Mouse (Mus musculus) neural tube, embryonic 12.5 days (tissue): ENCODE measurements at regions not wholly inside any gene's neighbourhood (a gene's known extent, or its start where the extent isn't known, plus 50 kb on each side); places are given as distances from the start of the nearest gene placed in this dataset.

Experiments used
- ATAC-seq: fragments of 200-750 bp; cut with Nextera tagmentation; 2 replicates; pipeline ENCODE4 v1.8.0; 2017; ENCODE audit warnings: low read depth, mild to moderate bottlenecking, moderate TSS enrichment, moderate library complexity; ENCODE audit not compliant: low FRiP score
- H3K27ac ChIP-seq: fragments of 300-500 bp; sonication (generic); 2 replicates; pipeline ENCODE4 v1.5.1; 2016
- H3K27me3 ChIP-seq: fragments of 300-500 bp; sonication (generic); replicated peaks from 2 replicates; pipeline ENCODE4 v1.6.1; 2016; ENCODE audit warnings: mild to moderate bottlenecking
- H3K36me3 ChIP-seq: fragments of 300-500 bp; sonication (generic); 2 replicates; pipeline ENCODE4 v1.6.1; 2016; ENCODE audit warnings: mild to moderate bottlenecking
- H3K4me1 ChIP-seq: fragments of 300-500 bp; sonication (generic); 2 replicates; pipeline ENCODE4 v1.6.1; 2016
- H3K4me2 ChIP-seq: fragments of 300-500 bp; sonication (generic); replicated peaks from 2 replicates; pipeline ENCODE4 v1.6.1; 2016; ENCODE audit warnings: mild to moderate bottlenecking
- H3K4me3 ChIP-seq: fragments of 300-500 bp; sonication (generic); 2 replicates; pipeline ENCODE4 v1.5.1; 2016
- H3K9ac ChIP-seq: fragments of 300-500 bp; sonication (generic); 2 replicates; pipeline ENCODE4 v1.6.1; 2016; ENCODE audit warnings: mild to moderate bottlenecking
- H3K9me3 ChIP-seq: fragments of 300-500 bp; sonication (generic); 2 replicates; pipeline ENCODE4 v1.6.1; 2016; ENCODE audit warnings: mild to moderate bottlenecking
- WGBS: fragments of 180-500 bp; shearing (Covaris S2); methylation state at CpG from one replicate; pipeline ENCODE4 v1.1.7; 2016; 5-methylcytosine and 5-hydroxymethylcytosine counted together

- Histone ChIP-seq H3K4me3 (no peak overlapping the region), H3K4me1 (no peaks in the 10 kb centered on the region), H3K9ac (no peak overlapping the region), H3K27ac (no peak overlapping the region), H3K27me3 (no peaks in the 10 kb centered on the region), H3K4me2 (no peak overlapping the region), H3K9me3 (no peaks in the 10 kb centered on the region), H3K36me3 (no peaks in the 10 kb centered on the region)
- no peak for ATAC-seq
- WGBS, result 93% methylated on average over 1 of the region's 1 CpGs
Observed at GRCm38 (mm10) chr10:92455195-92455594, 267.0 kb downstream of the Nedd1 start.

GRCm38 (mm10) chr10:92453550-92453949 lies 268.7 kb downstream of the Nedd1 start:
- Histone ChIP-seq H3K4me1 (no peaks in the 10 kb centered on the region), H3K4me2 (no peak overlapping the region), H3K9ac (no peak overlapping the region), H3K36me3 (no peaks in the 10 kb centered on the region), H3K4me3 (no peak overlapping the region), H3K27me3 (no peaks in the 10 kb centered on the region), H3K27ac (no peak overlapping the region), H3K9me3 (no peaks in the 10 kb centered on the region)
- 73% methylated on average over 5 of the region's 5 CpGs for WGBS
- no peak for ATAC-seq

- H3K9me3 ChIP-seq, result no peaks in the 10 kb centered on the region
- H3K4me3 ChIP-seq, result no peak overlapping the region
- no peak for ATAC-seq
- WGBS, result 74% methylated on average over 2 of the region's 2 CpGs
- H3K27ac ChIP-seq, result no peak overlapping the region
- H3K36me3 ChIP-seq, result no peaks in the 10 kb centered on the region
- no peak overlapping the region for H3K9ac ChIP-seq
- no peak overlapping the region for H3K4me2 ChIP-seq
- H3K4me1 ChIP-seq, result no peaks in the 10 kb centered on the region
- H3K27me3 ChIP-seq, result no peaks in the 10 kb centered on the region
Observed at GRCm38 (mm10) chr10:92445957-92446356, 276.3 kb downstream of the Nedd1 start.

GRCm38 (mm10) chr10:92438621-92439394 lies 283.4 kb downstream of the Nedd1 start:
- no peaks in the 10 kb centered on the region for H3K4me1 ChIP-seq
- H3K9me3 ChIP-seq, result no peaks in the 10 kb centered on the region
- H3K27ac ChIP-seq, result no peak overlapping the region
- WGBS, result 42% methylated on average over 8 of the region's 8 CpGs
- no peaks in the 10 kb centered on the region for H3K36me3 ChIP-seq
- no peak overlapping the region for H3K4me3 ChIP-seq
- no peaks in the 10 kb centered on the region for H3K27me3 ChIP-seq
- ATAC-seq, result no peak
- no peak overlapping the region for H3K4me2 ChIP-seq
- no peak overlapping the region for H3K9ac ChIP-seq

- ATAC-seq, result no peak
- Histone ChIP-seq H3K27me3 (no peaks in the 10 kb centered on the region), H3K36me3 (no peaks in the 10 kb centered on the region), H3K4me3 (no peak overlapping the region), H3K4me1 (no peaks in the 10 kb centered on the region), H3K9me3 (no peaks in the 10 kb centered on the region), H3K4me2 (no peak overlapping the region), H3K27ac (no peak overlapping the region), H3K9ac (no peak overlapping the region)
- WGBS, result 70% methylated on average over 7 of the region's 7 CpGs
Observed at GRCm38 (mm10) chr10:92429256-92429655, 293.0 kb downstream of the Nedd1 start.

GRCm38 (mm10) chr10:92428026-92428425 lies 294.2 kb downstream of the Nedd1 start:
- no peaks in the 10 kb centered on the region for H3K9me3 ChIP-seq
- no peaks in the 10 kb centered on the region for H3K4me1 ChIP-seq
- no peaks in the 10 kb centered on the region for H3K36me3 ChIP-seq
- no peak overlapping the region for H3K27ac ChIP-seq
- 12% methylated on average over 4 of the region's 4 CpGs for WGBS
- no peak overlapping the region for H3K9ac ChIP-seq
- H3K4me3 ChIP-seq, result no peak overlapping the region
- ATAC-seq, result no peak
- no peak overlapping the region for H3K4me2 ChIP-seq
- H3K27me3 ChIP-seq, result no peaks in the 10 kb centered on the region

GRCm38 (mm10) chr10:92426443-92426842 lies 295.8 kb downstream of the Nedd1 start:
- Histone ChIP-seq H3K4me3 (no peak overlapping the region), H3K27ac (no peak overlapping the region), H3K4me1 (no peaks in the 10 kb centered on the region), H3K4me2 (no peak overlapping the region), H3K27me3 (no peaks in the 10 kb centered on the region), H3K9ac (no peak overlapping the region), H3K9me3 (no peaks in the 10 kb centered on the region), H3K36me3 (no peaks in the 10 kb centered on the region)
- ATAC-seq, result no peak
- WGBS, result 62% methylated on average over 6 of the region's 6 CpGs

- 87% methylated on average over 7 of the region's 7 CpGs for WGBS
- Histone ChIP-seq H3K4me1 (no peaks in the 10 kb centered on the region), H3K27me3 (no peaks in the 10 kb centered on the region), H3K4me2 (no peak overlapping the region), H3K4me3 (no peak overlapping the region), H3K9me3 (no peaks in the 10 kb centered on the region), H3K36me3 (no peaks in the 10 kb centered on the region), H3K9ac (no peak overlapping the region), H3K27ac (no peak overlapping the region)
- no peak for ATAC-seq
Observed at GRCm38 (mm10) chr10:92412737-92413136, 309.5 kb downstream of the Nedd1 start.

- Histone ChIP-seq H3K27ac (no peak overlapping the region), H3K4me2 (no peak overlapping the region), H3K4me3 (no peak overlapping the region), H3K36me3 (no peaks in the 10 kb centered on the region), H3K9me3 (no peaks in the 10 kb centered on the region), H3K4me1 (no peaks in the 10 kb centered on the region), H3K27me3 (no peaks in the 10 kb centered on the region), H3K9ac (no peak overlapping the region)
- WGBS, result 72% methylated on average over 5 of the region's 5 CpGs
- ATAC-seq, result no peak
Observed at GRCm38 (mm10) chr10:92410813-92411325, 311.4 kb downstream of the Nedd1 start.

- Histone ChIP-seq H3K4me1 (no peaks in the 10 kb centered on the region), H3K36me3 (no peaks in the 10 kb centered on the region), H3K4me3 (no peak overlapping the region), H3K27ac (no peak overlapping the region), H3K4me2 (no peak overlapping the region), H3K9me3 (no peaks in the 10 kb centered on the region), H3K27me3 (no peaks in the 10 kb centered on the region), H3K9ac (no peak overlapping the region)
- ATAC-seq, result no peak
- WGBS, result 80% methylated on average over 15 of the region's 15 CpGs
Observed at GRCm38 (mm10) chr10:92404697-92405293, 317.4 kb downstream of the Nedd1 start.

GRCm38 (mm10) chr10:92400587-92401090 lies 321.6 kb downstream of the Nedd1 start:
- no peaks in the 10 kb centered on the region for H3K9me3 ChIP-seq
- 68% methylated on average over 5 of the region's 5 CpGs for WGBS
- H3K27ac ChIP-seq, result no peak overlapping the region
- H3K36me3 ChIP-seq, result no peaks in the 10 kb centered on the region
- H3K27me3 ChIP-seq, result no peaks in the 10 kb centered on the region
- H3K4me3 ChIP-seq, result no peak overlapping the region
- H3K4me2 ChIP-seq, result no peak overlapping the region
- no peak overlapping the region for H3K9ac ChIP-seq
- no peak for ATAC-seq
- H3K4me1 ChIP-seq, result no peaks in the 10 kb centered on the region

- Histone ChIP-seq H3K4me1 (no peaks in the 10 kb centered on the region), H3K36me3 (no peaks in the 10 kb centered on the region), H3K9ac (no peak overlapping the region), H3K27me3 (no peaks in the 10 kb centered on the region), H3K4me2 (no peak overlapping the region), H3K4me3 (no peak overlapping the region), H3K27ac (no peak overlapping the region), H3K9me3 (no peaks in the 10 kb centered on the region)
- 41% methylated on average over 7 of the region's 7 CpGs for WGBS
- no peak for ATAC-seq
Observed at GRCm38 (mm10) chr10:92389176-92389732, 333.0 kb downstream of the Nedd1 start.
